Mouse (Mus musculus): ENCODE results near the gene Spsb3. TPM values are rescaled to one million over a fixed set of nuclear protein-coding genes. Genes with fewer than 3 reads are reported as not detected.

Gene Spsb3
- polyA plus RNA-seq (2014; fragmentation: Nextera tagmentation; extraction: Ambion mirVana), result 25.2 and 26.5 TPM in 2 replicates

- peak within 1 kb of the TSS; percentile 81 for H3K4me3 ChIP-seq (ENCODE audit: low read depth, low read length)
- H3K36me3 ChIP-seq (ENCODE audit: control insufficient read depth, insufficient read depth, low read length), result peaks cover 9% of the 10 kb centered on the region
- peak within 1 kb of the TSS; percentile 63 for H3K27ac ChIP-seq (ENCODE audit: low read depth, low read length)
- ATAC-seq (replicated peaks; ENCODE audit: insufficient number of reproducible peaks, low FRiP score, low TSS enrichment), result peak; percentile 95
- no peaks in the 10 kb centered on the region for H3K9me3 ChIP-seq (replicated peaks; ENCODE audit: control insufficient read depth, low read length)
- WGBS (ENCODE audit: insufficient replicate concordance), result under 1% methylated on average over 69 of the region's 69 CpGs
- no peaks in the 10 kb centered on the region for H3K27me3 ChIP-seq (ENCODE audit: control insufficient read depth, insufficient read depth, low read length)
- peak within 1 kb of the TSS; percentile 82 for H3K4me2 ChIP-seq
- peaks cover 17% of the 10 kb centered on the region for H3K4me1 ChIP-seq (ENCODE audit: control insufficient read depth, insufficient read depth, low read length)
- H3K9ac ChIP-seq (ENCODE audit: low read depth, low read length), result peak within 1 kb of the TSS; percentile 89
Observed at GRCm38 (mm10) chr17:24886134-24886931, at the start of gene Spsb3, which contains the start of gene Nubp2. Gene Spsb3 (plus strand): TSS chr17:24886643. Gene Nubp2 (minus strand): TSS chr17:24886349.

- Histone ChIP-seq H3K9me3 (replicated peaks; ENCODE audit: control insufficient read depth, low read length) (no peaks in the 10 kb centered on the region), H3K4me2 (no peak within 1 kb of the TSS), H3K9ac (ENCODE audit: low read depth, low read length) (no peak within 1 kb of the TSS), H3K4me3 (ENCODE audit: low read depth, low read length) (no peak within 1 kb of the TSS), H3K27me3 (ENCODE audit: control insufficient read depth, insufficient read depth, low read length) (peaks cover 5% of the 10 kb centered on the region; the same call in 1 of the 2 replicates), H3K4me1 (ENCODE audit: control insufficient read depth, insufficient read depth, low read length) (no peaks in the 10 kb centered on the region), H3K27ac (ENCODE audit: low read depth, low read length) (no peak within 1 kb of the TSS), H3K36me3 (ENCODE audit: control insufficient read depth, insufficient read depth, low read length) (no peaks in the 10 kb centered on the region)
- 55% methylated on average over 8 of the region's 8 CpGs for WGBS (ENCODE audit: insufficient replicate concordance)
- ATAC-seq (replicated peaks; ENCODE audit: insufficient number of reproducible peaks, low FRiP score, low TSS enrichment), result no peak
Observed at GRCm38 (mm10) chr17:24839842-24840241, 46.6 kb upstream of the Spsb3 start, which contains the start of gene Hagh. Gene Hagh (plus strand): TSS chr17:24840143.

DNA sequence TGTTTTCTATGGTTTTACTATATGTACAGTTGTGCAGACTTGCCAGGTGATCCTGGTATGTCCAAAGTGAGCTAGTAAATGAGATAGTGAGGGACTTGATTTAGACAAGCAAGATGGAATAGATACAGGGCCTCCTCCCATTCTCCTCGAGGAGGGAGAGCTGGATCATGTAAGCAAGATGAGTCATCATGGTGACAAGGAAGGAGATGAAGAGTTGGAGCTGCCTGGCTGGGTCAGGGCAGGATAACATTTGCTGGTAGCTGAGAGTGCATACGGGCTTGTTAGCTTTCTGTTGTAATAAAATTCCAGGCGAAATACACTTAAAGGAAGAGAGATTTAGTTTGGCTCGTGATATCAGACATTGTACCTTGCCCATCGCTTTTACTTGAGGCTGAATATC lies 46.1 kb upstream of the Spsb3 start:
- no peaks in the 10 kb centered on the region for H3K9me3 ChIP-seq (replicated peaks; ENCODE audit: control insufficient read depth, low read length)
- no peaks in the 10 kb centered on the region for H3K4me1 ChIP-seq (ENCODE audit: control insufficient read depth, insufficient read depth, low read length)
- peaks cover 5% of the 10 kb centered on the region; the same call in 1 of the 2 replicates for H3K27me3 ChIP-seq (ENCODE audit: control insufficient read depth, insufficient read depth, low read length)
- WGBS (ENCODE audit: insufficient replicate concordance), result 56% methylated on average over 5 of the region's 5 CpGs
- no peak overlapping the region for H3K4me2 ChIP-seq
- H3K9ac ChIP-seq (ENCODE audit: low read depth, low read length), result no peak overlapping the region
- H3K36me3 ChIP-seq (ENCODE audit: control insufficient read depth, insufficient read depth, low read length), result no peaks in the 10 kb centered on the region
- H3K27ac ChIP-seq (ENCODE audit: low read depth, low read length), result no peak overlapping the region
- H3K4me3 ChIP-seq (ENCODE audit: low read depth, low read length), result no peak overlapping the region
- no peak for ATAC-seq (replicated peaks; ENCODE audit: insufficient number of reproducible peaks, low FRiP score, low TSS enrichment)

- H3K4me3 ChIP-seq (ENCODE audit: low read depth, low read length), result no peak overlapping the region
- no peaks in the 10 kb centered on the region for H3K4me1 ChIP-seq (ENCODE audit: control insufficient read depth, insufficient read depth, low read length)
- ATAC-seq (replicated peaks; ENCODE audit: insufficient number of reproducible peaks, low FRiP score, low TSS enrichment), result no peak
- no peaks in the 10 kb centered on the region for H3K36me3 ChIP-seq (ENCODE audit: control insufficient read depth, insufficient read depth, low read length)
- H3K27ac ChIP-seq (ENCODE audit: low read depth, low read length), result no peak overlapping the region
- peaks cover 5% of the 10 kb centered on the region; the same call in 1 of the 2 replicates for H3K27me3 ChIP-seq (ENCODE audit: control insufficient read depth, insufficient read depth, low read length)
- H3K9me3 ChIP-seq (replicated peaks; ENCODE audit: control insufficient read depth, low read length), result no peaks in the 10 kb centered on the region
- 53% methylated on average over 4 of the region's 4 CpGs for WGBS (ENCODE audit: insufficient replicate concordance)
- no peak overlapping the region for H3K9ac ChIP-seq (ENCODE audit: low read depth, low read length)
- H3K4me2 ChIP-seq, result no peak overlapping the region
Observed at GRCm38 (mm10) chr17:24841133-24841532, 45.3 kb upstream of the Spsb3 start.

DNA sequence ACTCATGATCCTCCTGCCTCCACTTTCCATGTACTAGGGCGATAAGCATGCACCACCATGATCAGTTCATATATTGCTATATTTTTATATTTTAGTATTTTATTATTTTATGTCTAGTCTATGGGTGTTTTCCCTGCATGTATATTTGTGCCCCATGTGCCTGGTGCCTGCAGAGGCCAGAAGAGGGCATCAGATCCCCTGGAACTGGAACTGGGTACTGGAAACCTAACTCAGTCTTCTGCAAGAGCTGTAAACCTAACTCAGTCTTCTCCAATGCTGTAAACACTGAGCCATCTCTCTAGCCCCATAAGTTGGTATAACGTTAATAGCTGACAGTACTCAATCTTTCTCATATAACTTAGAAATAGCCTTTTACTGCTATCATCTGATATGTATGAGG lies 43.8 kb upstream of the Spsb3 start:
- H3K9ac ChIP-seq (ENCODE audit: low read depth, low read length), result no peak overlapping the region
- H3K4me3 ChIP-seq (ENCODE audit: low read depth, low read length), result no peak overlapping the region
- no peaks in the 10 kb centered on the region for H3K36me3 ChIP-seq (ENCODE audit: control insufficient read depth, insufficient read depth, low read length)
- WGBS (ENCODE audit: insufficient replicate concordance), result 57% methylated on average over 2 of the region's 2 CpGs
- peaks cover 2% of the 10 kb centered on the region; the same call in 1 of the 2 replicates for H3K27me3 ChIP-seq (ENCODE audit: control insufficient read depth, insufficient read depth, low read length)
- H3K9me3 ChIP-seq (replicated peaks; ENCODE audit: control insufficient read depth, low read length), result no peaks in the 10 kb centered on the region
- H3K4me1 ChIP-seq (ENCODE audit: control insufficient read depth, insufficient read depth, low read length), result no peaks in the 10 kb centered on the region
- H3K4me2 ChIP-seq, result no peak overlapping the region
- no peak overlapping the region for H3K27ac ChIP-seq (ENCODE audit: low read depth, low read length)
- ATAC-seq (replicated peaks; ENCODE audit: insufficient number of reproducible peaks, low FRiP score, low TSS enrichment), result no peak

DNA sequence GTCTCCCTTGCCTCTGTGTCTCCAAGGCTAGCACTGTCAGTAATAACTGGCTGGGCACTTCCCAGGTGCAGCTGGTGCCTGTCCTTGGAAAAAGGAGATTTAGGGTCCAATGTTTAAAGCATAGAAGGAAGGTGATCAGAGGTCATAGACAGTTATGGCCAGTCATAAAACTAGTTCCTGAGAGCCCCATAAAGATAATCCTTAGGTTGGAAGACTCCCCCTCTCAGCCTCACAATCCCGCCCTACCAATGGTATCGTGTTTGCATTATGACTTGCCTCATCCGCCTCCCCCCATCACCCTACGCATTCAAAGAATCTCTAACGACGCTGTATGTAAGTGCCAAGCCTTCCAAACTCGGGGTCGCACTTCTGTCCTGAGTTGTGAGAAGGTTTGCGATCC lies 41.9 kb upstream of the Spsb3 start:
- no peaks in the 10 kb centered on the region for H3K9me3 ChIP-seq (replicated peaks; ENCODE audit: control insufficient read depth, low read length)
- no peaks in the 10 kb centered on the region; the same call in 1 of the 2 replicates for H3K27me3 ChIP-seq (ENCODE audit: control insufficient read depth, insufficient read depth, low read length)
- H3K4me3 ChIP-seq (ENCODE audit: low read depth, low read length), result no peak overlapping the region
- no peaks in the 10 kb centered on the region for H3K36me3 ChIP-seq (ENCODE audit: control insufficient read depth, insufficient read depth, low read length)
- no peak for ATAC-seq (replicated peaks; ENCODE audit: insufficient number of reproducible peaks, low FRiP score, low TSS enrichment)
- WGBS (ENCODE audit: insufficient replicate concordance), result 46% methylated on average over 9 of the region's 9 CpGs
- H3K4me1 ChIP-seq (ENCODE audit: control insufficient read depth, insufficient read depth, low read length), result 0 out of 2 replicates have a peak, but pooled peaks cover 3% of the 10 kb centered on the region
- no peak overlapping the region for H3K9ac ChIP-seq (ENCODE audit: low read depth, low read length)
- no peak overlapping the region for H3K27ac ChIP-seq (ENCODE audit: low read depth, low read length)
- H3K4me2 ChIP-seq, result peak overlapping the region; percentile 27

GRCm38 (mm10) chr17:24847386-24847785 lies 39.1 kb upstream of the Spsb3 start:
- WGBS (ENCODE audit: insufficient replicate concordance), result 93% methylated on average over 1 of the region's 1 CpGs
- ATAC-seq (replicated peaks; ENCODE audit: insufficient number of reproducible peaks, low FRiP score, low TSS enrichment), result no peak
- Histone ChIP-seq H3K9me3 (replicated peaks; ENCODE audit: control insufficient read depth, low read length) (no peaks in the 10 kb centered on the region), H3K27ac (ENCODE audit: low read depth, low read length) (no peak overlapping the region), H3K4me2 (peak overlapping the region; percentile 41), H3K9ac (ENCODE audit: low read depth, low read length) (no peak overlapping the region), H3K4me1 (ENCODE audit: control insufficient read depth, insufficient read depth, low read length) (peaks cover 10% of the 10 kb centered on the region; the same call in 1 of the 2 replicates), H3K4me3 (ENCODE audit: low read depth, low read length) (0 out of 2 replicates have a peak overlapping the region, but pooled peaks have one; percentile 8), H3K36me3 (ENCODE audit: control insufficient read depth, insufficient read depth, low read length) (no peaks in the 10 kb centered on the region), H3K27me3 (ENCODE audit: control insufficient read depth, insufficient read depth, low read length) (peaks cover 7% of the 10 kb centered on the region; the same call in 1 of the 2 replicates)

DNA sequence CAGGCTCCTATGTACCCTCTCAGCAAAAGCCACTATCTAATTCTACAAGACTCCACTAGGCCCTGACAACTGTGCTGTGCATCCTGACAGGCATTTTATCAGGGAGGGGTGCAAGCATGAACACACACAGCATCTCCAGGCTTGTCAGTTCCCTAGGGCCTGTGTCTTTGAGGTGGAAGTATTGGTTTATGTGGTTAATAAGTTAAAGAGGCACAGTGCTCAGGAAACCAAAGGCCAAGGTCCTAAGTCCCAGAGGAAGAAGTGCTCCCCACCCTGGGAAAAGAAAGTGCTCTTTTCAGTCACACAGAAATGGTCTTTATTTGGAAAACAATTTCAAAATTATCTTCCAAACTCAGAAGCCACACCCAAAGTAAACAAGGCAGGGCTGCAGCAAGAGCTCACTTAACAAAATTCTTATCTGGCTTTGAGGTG lies 37.8 kb upstream of the Spsb3 start:
- H3K4me1 ChIP-seq (ENCODE audit: control insufficient read depth, insufficient read depth, low read length), result peaks cover 10% of the 10 kb centered on the region; the same call in 1 of the 2 replicates
- ATAC-seq (replicated peaks; ENCODE audit: insufficient number of reproducible peaks, low FRiP score, low TSS enrichment), result no peak
- H3K4me2 ChIP-seq, result peak overlapping the region; percentile 85
- H3K27me3 ChIP-seq (ENCODE audit: control insufficient read depth, insufficient read depth, low read length), result peaks cover 7% of the 10 kb centered on the region; the same call in 1 of the 2 replicates
- 0 out of 2 replicates have a peak, but pooled peaks cover 2% of the 10 kb centered on the region for H3K36me3 ChIP-seq (ENCODE audit: control insufficient read depth, insufficient read depth, low read length)
- H3K4me3 ChIP-seq (ENCODE audit: low read depth, low read length), result peak overlapping the region; percentile 57
- H3K27ac ChIP-seq (ENCODE audit: low read depth, low read length), result peak overlapping the region; percentile 99
- H3K9me3 ChIP-seq (replicated peaks; ENCODE audit: control insufficient read depth, low read length), result no peaks in the 10 kb centered on the region
- H3K9ac ChIP-seq (ENCODE audit: low read depth, low read length), result peak overlapping the region; percentile 50; the same call in 1 of the 2 replicates

All from heart, embryonic 11.5 days (tissue).